In the genomic region with DNA sequence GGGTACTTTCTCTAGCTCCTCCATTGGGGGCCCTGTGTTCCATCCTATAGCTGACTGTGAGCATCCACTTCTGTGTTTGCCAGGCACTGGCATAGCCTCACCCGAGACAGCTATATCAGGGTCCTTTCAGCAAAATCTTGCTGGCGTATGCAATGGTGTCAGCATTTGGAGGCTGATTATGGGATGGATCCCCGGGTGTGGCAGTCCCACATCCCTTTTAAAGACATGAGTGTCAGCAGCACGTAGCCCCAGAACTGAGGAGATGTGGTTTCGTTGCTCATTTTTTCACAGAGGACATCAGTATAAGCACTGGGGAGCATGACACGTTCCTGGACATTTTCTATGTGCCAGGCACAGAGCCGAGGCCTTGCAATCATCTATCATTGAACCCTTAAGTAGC, we compare ENCODE assay signal across 2 mouse cellular contexts. TPM values are rescaled to one million over a fixed set of nuclear protein-coding genes. Genes with fewer than 3 reads are reported as not detected.
DNase-seq lines count a peak whose midpoint lies in the region; TF ChIP-seq lines count a peak whose summit lies in the region.
"Not testable (repeated sequence)": the region's sequence is repeated elsewhere in the genome, so short reads cannot be mapped to it uniquely, and the experiment has no call there.

No protein-coding gene starts in this region.

- intact Hi-C loops in gastrocnemius, adult 2 months (cut with DNase I), result not testable (repeated sequence)

- DNase-seq in gastrocnemius, adult 2 months, result not testable (repeated sequence)
- DNase-seq in heart, adult 11 months, result peak; percentile 96

- not testable (repeated sequence) for TF ChIP-seq CTCF in gastrocnemius, adult 2 months (IDR thresholded peaks at IDR 0.05)

- peak overlapping the region; percentile 78; the same call in 1 of the 2 replicates for H3K27ac ChIP-seq in gastrocnemius, adult 2 months

- not testable (repeated sequence) for H3K4me3 ChIP-seq in gastrocnemius, adult 2 months

RNA-seq across cellular contexts. Expression of a gene that starts 23.6 kb away (rescaled TPM):
- 1 to 10 TPM; 4.1 to 4.2 TPM for total RNA-seq in gastrocnemius, adult 2 months (2021)
